Mouse (Mus musculus) liver, adult 2 months (tissue): ENCODE data around the gene Nid2.

Experiments used
- CTCF ChIP-seq: fragments of 200-500 bp; IDR thresholded peaks from 2 replicates; pipeline ENCODE4 v1.5.1; 2011; ENCODE audit warnings: low read depth, low read length, control low read depth
- POLR2A ChIP-seq: fragments of 200-500 bp; IDR thresholded peaks from 2 replicates; pipeline ENCODE4 v1.6.1; 2011; ENCODE audit warnings: low read length, control low read depth; ENCODE audit not compliant: insufficient read depth; ENCODE audit errors: extremely low read depth

DNA sequence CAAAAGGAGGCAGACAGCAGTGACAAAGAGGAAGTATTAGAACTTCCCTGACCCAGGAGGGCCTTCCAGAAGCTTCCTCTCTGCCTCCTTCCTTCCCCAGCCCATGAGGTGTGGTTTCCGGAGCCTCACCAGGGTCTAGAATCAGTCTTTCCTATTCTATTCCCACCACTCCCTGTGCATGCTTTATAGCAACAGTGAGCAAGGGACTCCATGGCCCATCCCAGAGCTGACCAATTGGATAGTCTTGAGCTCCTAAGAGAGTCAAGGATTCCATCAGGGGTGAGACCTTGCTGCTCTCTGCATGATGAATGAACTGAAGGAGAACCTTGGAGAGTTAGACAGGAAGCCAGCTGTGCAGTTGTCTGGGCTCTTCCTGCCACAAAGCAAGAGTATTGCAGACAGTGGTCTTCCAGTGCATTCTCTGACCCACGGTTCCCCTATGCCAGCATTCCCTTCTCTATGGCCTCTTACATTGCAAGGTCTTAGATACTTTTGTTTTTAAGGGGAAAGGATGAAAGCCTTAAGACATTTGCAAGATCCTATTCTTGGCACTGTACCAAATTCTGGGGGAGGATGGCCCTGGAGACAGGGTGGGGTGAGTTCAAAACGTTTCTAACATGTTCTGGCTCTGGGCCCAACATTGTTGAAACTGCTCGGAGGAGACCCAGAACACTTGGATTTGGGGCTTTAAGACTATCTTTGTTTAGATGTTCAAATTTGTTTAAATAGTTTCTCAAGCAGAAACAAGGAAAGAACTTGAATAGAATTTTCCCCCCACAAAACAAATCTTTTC is 17.4 kb upstream of the Nid2 start:
- TF ChIP-seq CTCF, result no peak
- TF ChIP-seq POLR2A, result no peak
